Mouse (Mus musculus) testis, postnatal 14 days (tissue): Measurements from ENCODE around the gene Hmgn2.
A peak's percentile ranks its signal among the peaks of the same experiment; 100 is the strongest.

ENCODE experiments used
- DNase-seq: peaks from one replicate; pipeline ENCODE4 v3.0.0; 2021; ENCODE audit warnings: low spot score

The Hmgn2 gene

DNA sequence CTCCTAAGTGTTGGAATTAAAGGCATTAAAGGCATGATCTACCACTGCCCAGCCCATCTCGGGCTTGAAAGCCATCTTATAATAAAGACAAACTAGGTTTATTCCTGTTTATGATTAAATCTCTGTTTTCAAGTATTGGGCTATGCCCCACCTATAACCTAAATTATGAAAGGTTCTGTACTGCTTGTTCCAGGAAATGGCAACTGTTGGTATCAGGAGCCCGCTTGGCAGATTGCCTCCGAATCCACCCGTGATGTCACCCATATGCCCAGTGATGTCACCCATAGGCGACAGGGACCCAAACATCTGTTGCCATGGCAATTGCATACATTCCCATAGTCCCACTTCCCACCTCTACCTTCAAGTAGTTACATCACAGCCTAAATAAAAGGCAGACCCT is 44.7 kb downstream of the Hmgn2 start:
- no peak for DNase-seq

DNA sequence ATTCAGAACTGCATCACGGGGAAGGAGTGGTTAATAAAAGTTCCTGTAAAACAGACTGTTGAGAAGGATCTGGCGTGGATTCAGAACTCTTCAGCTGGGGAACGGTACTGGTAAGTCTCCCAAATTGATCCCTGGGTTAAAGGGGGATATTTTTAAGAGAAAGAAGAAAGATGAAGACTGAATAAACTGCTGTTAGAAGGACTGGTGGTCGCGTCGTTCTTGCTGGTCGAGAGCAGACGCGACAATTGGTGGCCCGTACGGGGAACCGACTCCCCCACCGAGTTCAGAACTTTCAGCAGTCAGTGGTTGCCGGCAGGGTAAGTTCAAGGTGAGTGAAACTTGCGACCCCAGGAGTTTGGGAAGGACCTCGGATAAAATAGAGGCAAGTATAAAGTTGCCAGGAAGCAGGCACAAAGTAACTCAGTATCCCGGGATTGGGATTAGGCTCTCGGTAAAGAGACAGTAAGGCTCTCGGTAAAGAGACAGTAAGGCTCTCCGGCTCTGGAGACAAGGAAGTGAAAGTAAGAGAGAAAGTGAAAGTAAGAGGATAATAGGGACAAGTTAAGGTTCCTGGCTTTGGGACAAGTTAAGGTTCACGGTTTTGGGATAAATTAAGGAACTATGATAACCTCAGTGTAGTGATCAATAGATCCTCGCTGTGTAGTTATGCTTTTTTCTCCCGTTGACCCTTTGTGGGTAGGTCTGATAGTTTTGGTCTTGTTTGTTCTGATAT is 50.2 kb downstream of the Hmgn2 start:
- peak; percentile 54 for DNase-seq
